Mouse (Mus musculus): ENCODE data around the gene Phlpp1. TPM values are rescaled to one million over a fixed set of nuclear protein-coding genes. Genes with fewer than 3 reads are reported as not detected.

Gene Phlpp1
- polyA plus RNA-seq, 1 experiment from 2014 or later: 8.0 TPM

- no peaks in the 10 kb centered on the region for H3K27me3 ChIP-seq
- 53% methylated on average over 3 of the region's 3 CpGs for WGBS
- no peaks in the 10 kb centered on the region for H3K9me3 ChIP-seq (replicated peaks)
- no peak overlapping the region for H3K4me3 ChIP-seq
- H3K27ac ChIP-seq: no peak overlapping the region
- no peaks in the 10 kb centered on the region for H3K36me3 ChIP-seq (ENCODE audit: poor library complexity, severe bottlenecking)
- peak; percentile 85 for ATAC-seq
- peaks cover 20% of the 10 kb centered on the region for H3K4me1 ChIP-seq
- no peak overlapping the region for H3K4me2 ChIP-seq
- H3K9ac ChIP-seq: no peak overlapping the region
These were observed 60.4 kb downstream of the Phlpp1 start for GRCm38 (mm10) chr1:106231805-106232459.

GRCm38 (mm10) chr1:106232460-106232850 is 60.9 kb downstream of the Phlpp1 start:
- ATAC-seq: no peak
- Histone ChIP-seq H3K9ac (no peak overlapping the region), H3K4me3 (no peak overlapping the region), H3K4me1 (peaks cover 20% of the 10 kb centered on the region), H3K27me3 (no peaks in the 10 kb centered on the region), H3K27ac (no peak overlapping the region), H3K36me3 (ENCODE audit: poor library complexity, severe bottlenecking) (no peaks in the 10 kb centered on the region), H3K4me2 (no peak overlapping the region), H3K9me3 (replicated peaks) (no peaks in the 10 kb centered on the region)
- 80% methylated on average over 4 of the region's 4 CpGs for WGBS

- H3K4me2 ChIP-seq: no peak overlapping the region
- H3K27ac ChIP-seq: no peak overlapping the region
- no peak overlapping the region for H3K9ac ChIP-seq
- H3K27me3 ChIP-seq: no peaks in the 10 kb centered on the region
- peaks cover 33% of the 10 kb centered on the region for H3K4me1 ChIP-seq
- H3K9me3 ChIP-seq (replicated peaks): no peaks in the 10 kb centered on the region
- H3K36me3 ChIP-seq (ENCODE audit: poor library complexity, severe bottlenecking): no peaks in the 10 kb centered on the region
- no peak overlapping the region for H3K4me3 ChIP-seq
- no peak for ATAC-seq
These were observed 65.4 kb downstream of the Phlpp1 start for GRCm38 (mm10) chr1:106236986-106237385.

DNA sequence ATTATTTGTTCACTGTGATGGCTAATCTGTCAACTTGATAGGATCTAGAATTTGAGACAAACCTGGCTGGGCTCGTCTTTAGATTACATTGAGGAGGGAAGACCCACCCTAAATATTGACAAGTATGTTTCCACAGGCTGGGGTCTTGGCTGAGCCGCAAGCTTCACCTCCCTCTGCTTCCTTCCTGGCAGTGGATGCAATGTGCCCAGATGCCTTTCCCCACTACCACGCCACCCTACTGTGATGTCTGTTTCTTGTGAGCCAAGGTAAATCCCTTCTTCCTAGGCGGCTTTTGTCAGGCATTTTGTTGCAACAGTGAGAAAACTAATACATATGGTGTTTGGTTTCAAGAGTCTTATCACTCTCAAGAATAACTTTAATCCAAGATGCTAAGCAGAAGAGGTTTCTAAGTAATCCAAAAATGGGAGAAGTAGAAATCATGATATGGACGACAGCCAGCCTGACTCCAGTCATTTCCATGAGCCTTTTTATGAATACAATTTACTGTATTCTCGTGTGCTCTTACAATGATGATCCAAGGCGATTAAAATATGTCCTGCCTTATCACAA is 68.6 kb downstream of the Phlpp1 start:
- Histone ChIP-seq H3K27ac (no peak overlapping the region), H3K4me2 (no peak overlapping the region), H3K4me1 (peaks cover 33% of the 10 kb centered on the region), H3K4me3 (no peak overlapping the region), H3K27me3 (no peaks in the 10 kb centered on the region), H3K9me3 (replicated peaks) (no peaks in the 10 kb centered on the region), H3K9ac (no peak overlapping the region), H3K36me3 (ENCODE audit: poor library complexity, severe bottlenecking) (no peaks in the 10 kb centered on the region)
- 72% methylated on average over 7 of the region's 7 CpGs for WGBS
- peak; percentile 14; the same call in 1 of the 2 replicates for ATAC-seq

- Histone ChIP-seq H3K27ac (no peak overlapping the region), H3K27me3 (no peaks in the 10 kb centered on the region), H3K4me1 (peaks cover 33% of the 10 kb centered on the region), H3K4me3 (no peak overlapping the region), H3K9me3 (replicated peaks) (no peaks in the 10 kb centered on the region), H3K4me2 (no peak overlapping the region), H3K9ac (no peak overlapping the region), H3K36me3 (ENCODE audit: poor library complexity, severe bottlenecking) (no peaks in the 10 kb centered on the region)
- ATAC-seq: peak; percentile 44; the same call in 1 of the 2 replicates
- 48% methylated on average over 1 of the region's 1 CpGs for WGBS
These were observed 69.5 kb downstream of the Phlpp1 start for GRCm38 (mm10) chr1:106241059-106241458.

DNA sequence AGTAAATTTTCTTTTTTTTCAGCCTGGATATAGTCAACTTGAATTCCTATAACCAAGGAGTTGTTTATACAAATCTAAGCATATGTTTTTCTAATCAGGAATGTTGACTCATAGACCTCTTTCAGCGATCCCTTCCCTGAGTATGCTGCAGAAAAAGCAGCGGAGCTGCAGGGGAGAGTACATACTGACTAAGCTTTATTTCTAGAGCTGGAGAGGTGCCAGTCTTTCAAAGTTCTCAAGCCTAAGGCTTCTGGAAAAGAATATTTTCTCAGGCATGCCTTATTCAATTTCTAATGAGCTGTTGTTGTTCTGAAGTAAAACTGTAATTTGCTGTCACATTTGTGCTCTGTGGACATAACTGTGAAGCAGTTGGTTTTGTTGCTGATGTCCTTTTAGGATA is 70.6 kb downstream of the Phlpp1 start:
- no peaks in the 10 kb centered on the region for H3K36me3 ChIP-seq (ENCODE audit: poor library complexity, severe bottlenecking)
- peak; percentile 46; the same call in 1 of the 2 replicates for ATAC-seq
- peaks cover 33% of the 10 kb centered on the region for H3K4me1 ChIP-seq
- 12% methylated on average over 2 of the region's 2 CpGs for WGBS
- no peak overlapping the region for H3K4me2 ChIP-seq
- no peak overlapping the region for H3K27ac ChIP-seq
- peaks cover 1% of the 10 kb centered on the region; the same call in 1 of the 2 replicates for H3K9me3 ChIP-seq (replicated peaks)
- no peak overlapping the region for H3K4me3 ChIP-seq
- no peaks in the 10 kb centered on the region for H3K27me3 ChIP-seq
- H3K9ac ChIP-seq: no peak overlapping the region

DNA sequence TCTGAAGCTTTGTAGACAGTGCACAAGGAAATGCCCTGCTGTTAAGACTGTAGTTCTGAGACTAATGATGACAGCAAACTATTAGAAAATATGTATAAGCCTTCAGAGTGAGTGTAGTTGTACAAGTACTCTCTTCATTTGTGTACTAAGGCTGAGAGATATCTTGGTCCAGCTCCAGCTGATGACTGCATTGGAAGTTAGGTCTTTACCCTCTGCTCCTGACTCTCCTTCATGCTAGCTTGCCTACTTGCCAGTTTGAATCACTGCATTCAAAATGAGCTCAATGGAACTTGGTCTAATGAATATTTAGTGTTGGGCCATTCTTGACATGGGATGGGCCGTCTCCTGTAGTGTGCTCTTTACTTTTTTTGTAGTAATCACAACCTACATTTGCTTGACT is 71.8 kb downstream of the Phlpp1 start:
- Histone ChIP-seq H3K4me3 (no peak overlapping the region), H3K27me3 (no peaks in the 10 kb centered on the region), H3K9me3 (replicated peaks) (peaks cover 6% of the 10 kb centered on the region; the same call in 1 of the 2 replicates), H3K4me2 (no peak overlapping the region), H3K27ac (no peak overlapping the region), H3K36me3 (ENCODE audit: poor library complexity, severe bottlenecking) (0 out of 2 replicates have a peak, but pooled peaks cover 5% of the 10 kb centered on the region), H3K9ac (no peak overlapping the region), H3K4me1 (peaks cover 33% of the 10 kb centered on the region)
- 0 out of 2 replicates have a peak, but pooled peaks have one; percentile 33 for ATAC-seq
- WGBS: 70% methylated on average over 1 of the region's 1 CpGs

DNA sequence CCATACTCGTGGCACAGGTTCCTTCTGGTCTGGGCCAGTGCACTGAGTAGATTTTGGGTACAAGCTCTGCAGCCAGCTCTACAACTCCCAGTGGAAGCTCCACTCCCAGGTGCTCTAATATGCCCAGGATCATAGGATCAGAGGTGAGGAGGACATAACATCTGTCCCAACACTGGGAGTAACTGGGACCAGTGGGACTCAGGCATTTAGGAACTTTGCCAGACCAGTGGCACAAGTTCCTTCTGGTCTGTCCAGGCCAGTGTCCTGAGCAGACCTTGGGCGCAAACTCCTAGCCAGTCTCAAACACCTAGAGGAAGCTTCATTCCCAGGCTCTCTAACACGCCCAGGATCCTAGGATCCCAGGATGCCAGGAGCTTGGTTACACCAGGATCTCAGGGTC is 72.7 kb downstream of the Phlpp1 start:
- Histone ChIP-seq H3K9ac (no peak overlapping the region), H3K9me3 (replicated peaks) (peaks cover 6% of the 10 kb centered on the region; the same call in 1 of the 2 replicates), H3K27me3 (no peaks in the 10 kb centered on the region), H3K27ac (no peak overlapping the region), H3K36me3 (ENCODE audit: poor library complexity, severe bottlenecking) (0 out of 2 replicates have a peak, but pooled peaks cover 5% of the 10 kb centered on the region), H3K4me2 (no peak overlapping the region), H3K4me3 (no peak overlapping the region), H3K4me1 (peaks cover 33% of the 10 kb centered on the region)
- no peak for ATAC-seq
- 93% methylated on average over 3 of the region's 3 CpGs for WGBS

DNA sequence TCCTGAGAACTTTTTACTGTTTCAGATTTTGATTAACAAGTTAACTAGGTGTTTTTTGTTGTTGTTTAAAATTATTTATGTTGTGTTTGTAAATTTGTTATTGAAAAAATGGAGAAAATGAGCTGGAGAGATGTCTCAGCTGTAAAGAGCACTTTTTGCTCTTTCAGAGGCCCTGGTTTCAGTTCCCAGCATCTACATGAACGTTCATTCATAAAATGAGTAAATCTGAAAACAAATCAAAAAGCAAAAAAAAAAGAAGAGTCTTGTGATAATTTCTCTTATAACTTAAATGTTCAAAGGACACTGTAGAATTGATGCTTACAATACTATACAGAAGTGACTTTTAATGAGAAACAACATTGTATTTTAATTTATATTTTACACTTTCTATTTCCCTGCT is 82.5 kb downstream of the Phlpp1 start:
- H3K4me2 ChIP-seq: no peak overlapping the region
- H3K4me1 ChIP-seq: no peaks in the 10 kb centered on the region
- no peak overlapping the region for H3K9ac ChIP-seq
- H3K27me3 ChIP-seq: no peaks in the 10 kb centered on the region
- ATAC-seq: no peak
- no peak overlapping the region for H3K27ac ChIP-seq
- WGBS: 97% methylated on average over 1 of the region's 1 CpGs
- H3K9me3 ChIP-seq (replicated peaks): no peaks in the 10 kb centered on the region
- H3K4me3 ChIP-seq: no peak overlapping the region
- H3K36me3 ChIP-seq (ENCODE audit: poor library complexity, severe bottlenecking): no peaks in the 10 kb centered on the region

DNA sequence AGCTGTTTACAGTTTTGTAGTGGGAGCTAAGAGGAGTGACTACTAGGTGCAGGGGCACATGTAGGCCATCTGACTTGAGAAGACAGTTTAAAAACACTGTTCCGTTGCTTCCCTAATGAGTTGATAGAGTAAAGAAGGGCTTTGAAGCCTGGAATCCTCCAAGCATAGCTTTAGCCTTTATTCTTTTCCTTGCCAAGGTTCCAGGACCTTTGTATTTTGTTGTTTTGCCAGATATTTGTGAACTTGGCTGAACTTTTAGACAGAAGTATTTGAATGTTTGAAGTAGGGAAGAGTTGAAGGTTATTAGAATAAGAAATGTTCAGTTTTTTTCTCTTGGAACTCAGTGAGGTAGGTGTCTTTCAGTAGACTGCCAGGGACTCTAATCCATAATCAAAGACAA is 85.6 kb downstream of the Phlpp1 start:
- no peak for ATAC-seq
- H3K27ac ChIP-seq: no peak overlapping the region
- H3K9me3 ChIP-seq (replicated peaks): no peaks in the 10 kb centered on the region
- H3K36me3 ChIP-seq (ENCODE audit: poor library complexity, severe bottlenecking): no peaks in the 10 kb centered on the region
- H3K9ac ChIP-seq: no peak overlapping the region
- no peaks in the 10 kb centered on the region for H3K27me3 ChIP-seq
- no peaks in the 10 kb centered on the region for H3K4me1 ChIP-seq
- H3K4me3 ChIP-seq: no peak overlapping the region
- WGBS: 97% methylated on average over 1 of the region's 1 CpGs
- no peak overlapping the region for H3K4me2 ChIP-seq

GRCm38 (mm10) chr1:106268028-106268799 is 96.7 kb downstream of the Phlpp1 start:
- H3K4me1 ChIP-seq: peaks cover 19% of the 10 kb centered on the region
- no peak overlapping the region for H3K27ac ChIP-seq
- H3K27me3 ChIP-seq: no peaks in the 10 kb centered on the region
- 92% methylated on average over 6 of the region's 6 CpGs for WGBS
- H3K9ac ChIP-seq: no peak overlapping the region
- no peak for ATAC-seq
- H3K36me3 ChIP-seq (ENCODE audit: poor library complexity, severe bottlenecking): no peaks in the 10 kb centered on the region
- H3K4me2 ChIP-seq: no peak overlapping the region
- H3K9me3 ChIP-seq (replicated peaks): no peaks in the 10 kb centered on the region
- no peak overlapping the region for H3K4me3 ChIP-seq

- H3K27ac ChIP-seq: no peak overlapping the region
- no peak overlapping the region for H3K4me2 ChIP-seq
- ATAC-seq: no peak
- peaks cover 28% of the 10 kb centered on the region for H3K4me1 ChIP-seq
- H3K36me3 ChIP-seq (ENCODE audit: poor library complexity, severe bottlenecking): no peaks in the 10 kb centered on the region
- no peaks in the 10 kb centered on the region for H3K27me3 ChIP-seq
- H3K9ac ChIP-seq: no peak overlapping the region
- H3K4me3 ChIP-seq: no peak overlapping the region
- 41% methylated on average over 4 of the region's 4 CpGs for WGBS
- no peaks in the 10 kb centered on the region for H3K9me3 ChIP-seq (replicated peaks)
These were observed 97.8 kb downstream of the Phlpp1 start for GRCm38 (mm10) chr1:106269337-106269736.
